Mouse (Mus musculus): ENCODE results near the gene Gm20715. TPM values are rescaled to one million over a fixed set of nuclear protein-coding genes. Genes with fewer than 3 reads are reported as not detected.
A peak's percentile ranks its signal among the peaks of the same experiment; 100 is the strongest.
"Not testable (repeated sequence)": the region's sequence is repeated elsewhere in the genome, so short reads cannot be mapped to it uniquely, and the experiment has no call there.

Gene Gm20715
- polyA plus RNA-seq, 1 experiment, result not detected

DNA sequence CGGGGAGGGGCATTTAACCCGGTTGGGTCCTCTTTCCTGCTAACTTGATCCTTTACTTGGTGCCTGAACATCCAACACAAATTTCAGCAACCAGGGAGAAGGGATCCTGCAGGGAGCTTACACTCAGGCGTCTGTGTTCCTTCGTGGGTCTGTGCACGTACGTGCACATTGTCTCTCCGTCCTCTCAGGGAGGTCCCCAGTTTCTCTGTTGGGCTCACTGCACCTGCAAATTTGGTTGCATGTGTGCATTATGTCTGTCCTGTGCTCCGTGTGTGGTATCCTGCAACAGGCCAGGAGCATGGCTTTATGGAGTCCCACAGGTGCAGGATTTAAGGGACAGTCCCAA is 5.3 kb downstream of the Gm20715 start:
- H3K27ac ChIP-seq (ENCODE audit: insufficient read depth, low read length), result no peak overlapping the region
- no peaks in the 10 kb centered on the region for H3K4me1 ChIP-seq (ENCODE audit: control insufficient read depth, insufficient read depth, low read length)
- no peak overlapping the region for H3K4me3 ChIP-seq (ENCODE audit: insufficient read depth, low read length)
- TF ChIP-seq CTCF (IDR thresholded peaks at IDR 0.05; ENCODE audit: borderline replicate concordance, insufficient read depth, low read length) (no peak), POLR2A (IDR thresholded peaks at IDR 0.05; ENCODE audit: low read depth, low read length) (no peak)

- Histone ChIP-seq H3K4me3 (ENCODE audit: insufficient read depth, low read length) (no peak overlapping the region), H3K27ac (ENCODE audit: insufficient read depth, low read length) (no peak overlapping the region), H3K4me1 (ENCODE audit: control insufficient read depth, insufficient read depth, low read length) (no peaks in the 10 kb centered on the region)
- no peak for TF ChIP-seq CTCF (IDR thresholded peaks at IDR 0.05; ENCODE audit: borderline replicate concordance, insufficient read depth, low read length)
- no peak for TF ChIP-seq POLR2A (IDR thresholded peaks at IDR 0.05; ENCODE audit: low read depth, low read length)
Measured at GRCm38 (mm10) chr7:6419894-6420293, 9.8 kb downstream of the Gm20715 start.

DNA sequence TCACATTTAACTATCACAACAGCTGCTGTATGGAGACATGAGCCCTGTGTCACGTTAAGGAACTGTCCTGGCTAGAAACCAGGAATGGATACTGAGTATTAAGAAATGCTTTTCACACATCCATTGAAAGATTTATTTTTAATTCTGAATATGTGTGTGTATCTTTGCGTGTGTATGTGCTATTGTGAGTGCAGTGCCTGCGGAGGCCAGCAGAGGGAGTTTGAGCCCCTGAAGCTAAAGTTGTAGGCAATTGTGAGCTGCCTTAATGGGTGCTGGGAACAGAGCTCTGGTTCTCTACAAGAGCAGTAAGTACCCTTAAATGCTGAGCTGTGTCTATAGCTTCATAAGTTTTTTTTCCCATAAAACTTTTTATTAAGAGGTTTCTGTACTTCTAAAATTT is 19.3 kb downstream of the Gm20715 start:
- no peak overlapping the region for H3K27ac ChIP-seq (ENCODE audit: insufficient read depth, low read length)
- H3K4me3 ChIP-seq (ENCODE audit: insufficient read depth, low read length), result no peak overlapping the region
- H3K4me1 ChIP-seq (ENCODE audit: control insufficient read depth, insufficient read depth, low read length), result no peaks in the 10 kb centered on the region
- TF ChIP-seq POLR2A (IDR thresholded peaks at IDR 0.05; ENCODE audit: low read depth, low read length), result no peak
- TF ChIP-seq CTCF (IDR thresholded peaks at IDR 0.05; ENCODE audit: borderline replicate concordance, insufficient read depth, low read length), result no peak

- H3K27ac ChIP-seq (ENCODE audit: insufficient read depth, low read length), result no peak overlapping the region
- 0 out of 2 replicates have a peak, but pooled peaks cover 2% of the 10 kb centered on the region for H3K4me1 ChIP-seq (ENCODE audit: control insufficient read depth, insufficient read depth, low read length)
- no peak overlapping the region for H3K4me3 ChIP-seq (ENCODE audit: insufficient read depth, low read length)
- TF ChIP-seq POLR2A (IDR thresholded peaks at IDR 0.05; ENCODE audit: low read depth, low read length) (no peak), CTCF (IDR thresholded peaks at IDR 0.05; ENCODE audit: borderline replicate concordance, insufficient read depth, low read length) (peak; percentile 36; the same call in 1 of the 2 replicates)
Measured at GRCm38 (mm10) chr7:6430342-6430741, 20.3 kb downstream of the Gm20715 start.

DNA sequence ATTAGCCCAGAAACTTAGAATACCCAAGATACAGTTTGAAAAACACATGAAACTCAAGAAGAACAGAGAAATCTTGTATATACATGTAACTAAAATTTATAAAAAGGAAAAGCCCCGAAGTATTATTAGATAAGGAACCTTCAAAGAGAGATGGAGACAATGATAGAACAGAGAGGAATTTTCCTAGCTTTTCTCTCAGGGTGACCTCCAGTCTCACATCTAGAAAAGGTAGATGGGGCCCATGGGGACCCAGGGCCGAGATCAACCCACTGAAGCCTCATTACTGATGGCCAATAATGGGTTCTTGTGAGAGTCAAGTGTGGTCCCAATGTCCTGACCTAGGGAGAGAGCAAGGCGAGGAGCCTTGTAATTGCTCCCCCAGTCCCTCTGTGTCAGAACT is 28.3 kb downstream of the Gm20715 start, which contains the start of gene Olfr1344:
TSS of gene Olfr1344 (plus strand) at position 301 of the 400 bp plus-strand sequence.
- TF ChIP-seq CTCF (IDR thresholded peaks at IDR 0.05; ENCODE audit: borderline replicate concordance, insufficient read depth, low read length), result no peak
- H3K27ac ChIP-seq (ENCODE audit: insufficient read depth, low read length), result no peak within 1 kb of the TSS
- H3K4me3 ChIP-seq (ENCODE audit: insufficient read depth, low read length), result no peak within 1 kb of the TSS
- 0 out of 2 replicates have a peak, but pooled peaks cover 2% of the 10 kb centered on the region for H3K4me1 ChIP-seq (ENCODE audit: control insufficient read depth, insufficient read depth, low read length)

DNA sequence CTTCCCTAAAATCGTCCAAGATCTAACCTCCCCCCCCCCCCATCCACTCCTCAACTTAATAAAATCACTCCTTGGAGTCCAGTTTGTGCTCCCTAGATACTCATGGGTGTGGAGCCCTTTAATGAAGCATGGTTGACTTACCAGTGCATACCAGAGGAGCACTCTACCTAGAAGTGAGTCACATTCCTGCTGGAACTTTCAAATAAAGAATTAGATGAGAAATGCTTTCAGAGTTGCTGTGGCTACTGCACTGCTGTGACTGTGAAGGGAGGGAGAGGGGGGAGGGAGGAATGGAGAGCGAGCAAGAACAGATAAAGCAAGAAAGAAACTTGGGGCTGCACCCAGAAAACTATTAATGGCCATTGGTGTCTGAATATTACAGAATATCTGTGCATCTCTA is 31.1 kb downstream of the Gm20715 start:
- Histone ChIP-seq H3K4me1 (ENCODE audit: control insufficient read depth, insufficient read depth, low read length) (no peaks in the 10 kb centered on the region), H3K27ac (ENCODE audit: insufficient read depth, low read length) (no peak overlapping the region), H3K4me3 (ENCODE audit: insufficient read depth, low read length) (no peak overlapping the region)
- TF ChIP-seq POLR2A (IDR thresholded peaks at IDR 0.05; ENCODE audit: low read depth, low read length) (no peak), CTCF (IDR thresholded peaks at IDR 0.05; ENCODE audit: borderline replicate concordance, insufficient read depth, low read length) (no peak)

- H3K4me3 ChIP-seq (ENCODE audit: insufficient read depth, low read length), result no peak overlapping the region
- no peak for TF ChIP-seq POLR2A (IDR thresholded peaks at IDR 0.05; ENCODE audit: low read depth, low read length)
- no peak overlapping the region for H3K27ac ChIP-seq (ENCODE audit: insufficient read depth, low read length)
Measured at GRCm38 (mm10) chr7:6447771-6448170, 37.7 kb downstream of the Gm20715 start.

DNA sequence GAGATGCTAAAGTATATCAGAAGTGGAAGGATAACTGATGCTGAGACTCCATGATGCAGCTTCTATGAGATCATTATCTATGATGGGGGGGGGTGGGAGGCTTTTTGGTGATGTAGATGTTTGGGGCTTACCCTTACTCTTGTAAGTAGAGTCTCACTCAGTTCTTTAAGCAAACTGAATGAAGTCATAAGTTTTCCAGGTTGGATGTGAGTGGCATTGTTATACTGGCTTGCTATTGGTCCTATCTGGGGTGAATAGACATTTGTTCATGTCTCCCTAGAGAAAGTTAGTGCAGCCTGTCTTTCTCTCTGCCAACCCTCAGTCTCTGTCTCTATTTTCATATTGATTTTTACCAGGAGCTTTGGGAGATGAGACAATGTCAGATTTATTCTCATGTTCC is 45.8 kb downstream of the Gm20715 start, which contains the start of gene Olfr1336:
TSS of gene Olfr1336 (plus strand) at position 301 of the 400 bp plus-strand sequence.
- Histone ChIP-seq H3K4me1 (ENCODE audit: control insufficient read depth, insufficient read depth, low read length) (no peaks in the 10 kb centered on the region), H3K4me3 (ENCODE audit: insufficient read depth, low read length) (no peak within 1 kb of the TSS), H3K27ac (ENCODE audit: insufficient read depth, low read length) (no peak within 1 kb of the TSS)
- TF ChIP-seq CTCF (IDR thresholded peaks at IDR 0.05; ENCODE audit: borderline replicate concordance, insufficient read depth, low read length), result no peak
- TF ChIP-seq POLR2A (IDR thresholded peaks at IDR 0.05; ENCODE audit: low read depth, low read length), result no peak

More at GRCm38 (mm10) chr7:6447771-6448170, 37.7 kb downstream of the Gm20715 start:
- H3K4me1 ChIP-seq (ENCODE audit: control insufficient read depth, insufficient read depth, low read length), result no peaks in the 10 kb centered on the region

- Histone ChIP-seq H3K4me1 (ENCODE audit: control insufficient read depth, insufficient read depth, low read length) (no peaks in the 10 kb centered on the region), H3K4me3 (ENCODE audit: insufficient read depth, low read length) (no peak overlapping the region), H3K27ac (ENCODE audit: insufficient read depth, low read length) (no peak overlapping the region)
- TF ChIP-seq CTCF (IDR thresholded peaks at IDR 0.05; ENCODE audit: borderline replicate concordance, insufficient read depth, low read length) (no peak), POLR2A (IDR thresholded peaks at IDR 0.05; ENCODE audit: low read depth, low read length) (no peak)
Measured at GRCm38 (mm10) chr7:6456399-6456798, 46.3 kb downstream of the Gm20715 start.

DNA sequence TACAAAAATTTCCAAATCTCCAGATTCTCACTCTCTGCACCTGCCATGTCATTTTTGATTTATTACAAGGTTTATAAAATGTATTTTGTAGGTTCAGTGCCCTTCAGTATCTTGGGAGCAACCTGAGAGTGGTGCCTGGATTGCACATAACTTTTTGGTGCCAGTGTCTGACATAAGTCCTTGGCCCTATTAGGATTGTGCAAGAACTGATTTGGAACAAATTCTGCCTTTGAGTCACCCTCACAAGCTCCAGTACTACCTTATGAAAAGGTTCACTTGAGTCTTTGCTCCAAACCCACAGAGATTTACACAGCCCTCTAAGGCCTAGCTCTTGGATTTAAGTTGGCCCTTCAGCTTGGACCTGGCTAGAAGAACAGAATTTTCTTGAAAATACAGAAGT is 56.9 kb downstream of the Gm20715 start, which contains the start of gene Olfr1346:
TSS of gene Olfr1346 (plus strand) at position 151 of the 400 bp plus-strand sequence.
- TF ChIP-seq POLR2A (IDR thresholded peaks at IDR 0.05; ENCODE audit: low read depth, low read length) (no peak), CTCF (IDR thresholded peaks at IDR 0.05; ENCODE audit: borderline replicate concordance, insufficient read depth, low read length) (no peak)
- Histone ChIP-seq H3K4me1 (ENCODE audit: control insufficient read depth, insufficient read depth, low read length) (no peaks in the 10 kb centered on the region), H3K4me3 (ENCODE audit: insufficient read depth, low read length) (no peak within 1 kb of the TSS), H3K27ac (ENCODE audit: insufficient read depth, low read length) (no peak within 1 kb of the TSS)

GRCm38 (mm10) chr7:6477633-6478032 is 67.6 kb downstream of the Gm20715 start:
- H3K27ac ChIP-seq (ENCODE audit: insufficient read depth, low read length); H3K4me3 ChIP-seq (ENCODE audit: insufficient read depth, low read length); H3K4me1 ChIP-seq (ENCODE audit: control insufficient read depth, insufficient read depth, low read length): not testable (repeated sequence)
